Mouse (Mus musculus) cortical plate, adult 2 months (tissue): Measurements from ENCODE around the gene Insl6.

Experiments
- CTCF ChIP-seq: fragments of 200-500 bp; IDR thresholded peaks from 2 replicates; pipeline ENCODE4 v1.5.1; 2011; ENCODE audit warnings: mild to moderate bottlenecking, control low read depth, low read length; ENCODE audit not compliant: insufficient read depth; ENCODE audit errors: extremely low read depth
- POLR2A ChIP-seq: fragments of 200-500 bp; IDR thresholded peaks from 2 replicates; pipeline ENCODE4 v1.6.1; 2011; ENCODE audit warnings: mild to moderate bottlenecking, low read length, control low read depth; ENCODE audit not compliant: insufficient read depth; ENCODE audit errors: extremely low read depth

DNA sequence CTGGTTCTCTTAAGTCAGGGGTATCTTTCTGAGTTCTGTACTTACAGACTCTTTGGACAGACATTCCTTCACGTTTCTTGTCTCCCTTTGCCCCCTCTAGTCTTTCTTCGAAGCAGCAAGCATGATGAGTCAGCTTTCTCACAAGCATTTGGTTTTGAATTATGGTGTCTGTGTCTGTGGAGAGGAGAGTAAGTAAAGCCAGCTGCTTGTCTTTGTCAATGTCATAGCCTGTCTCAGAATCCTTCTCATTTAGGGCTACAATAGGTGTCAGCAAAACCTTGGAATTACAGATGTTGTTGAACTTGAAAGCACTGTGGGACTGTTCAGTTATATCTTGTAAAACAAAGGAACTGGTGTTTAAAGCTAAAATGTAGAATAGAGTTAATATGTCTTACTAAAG, 30.4 kb downstream of the Insl6 start:
- TF ChIP-seq CTCF, result no peak
- no peak for TF ChIP-seq POLR2A
